Comparison of ENCODE assay signal across 11 mouse cellular contexts in the genomic region with DNA sequence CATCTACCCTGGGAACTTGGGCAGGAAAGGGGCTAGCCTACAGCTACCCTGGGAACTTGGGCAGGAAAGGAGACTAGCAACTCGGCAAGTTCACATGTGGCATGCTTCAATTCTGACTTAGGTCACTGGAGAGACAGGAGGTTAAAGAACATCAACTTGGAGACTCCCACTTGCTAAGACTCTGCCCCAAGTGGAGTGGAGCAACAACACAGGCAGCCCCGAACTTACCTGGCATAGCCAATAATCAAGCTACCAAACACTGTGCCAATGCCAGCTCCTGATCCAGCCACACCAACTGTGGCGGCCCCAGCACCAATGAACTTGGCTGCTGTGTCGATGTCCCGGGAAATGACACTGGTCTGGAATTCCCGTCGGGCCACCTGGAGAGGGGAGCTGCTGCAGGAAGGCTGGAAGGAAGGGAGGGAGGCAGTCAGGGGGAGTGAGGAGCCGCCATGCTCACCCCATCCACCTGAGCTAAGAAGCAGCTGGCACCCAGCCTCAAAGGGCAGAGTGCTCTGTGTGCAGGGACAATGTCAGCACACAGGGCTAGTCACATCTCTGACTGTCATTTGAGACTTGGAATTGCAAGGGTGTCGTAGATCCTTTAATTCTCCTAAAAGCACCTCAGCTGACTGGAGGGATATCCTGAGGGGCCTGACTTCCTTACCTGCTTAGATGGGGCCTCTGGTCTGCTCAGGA. TPM values are rescaled to one million over a fixed set of nuclear protein-coding genes. Genes with fewer than 3 reads are reported as not detected.
DNase-seq lines count a peak whose midpoint lies in the region; ATAC-seq lines count a peak whose summit lies in the region.
"Had no signal": no experiment of that assay in that cellular context is flagged by ENCODE, and none has a peak within 500 bp of the region (broad histone marks: within the 10 kb centered on the region; RNA-seq: fewer than 3 reads in every experiment).

No protein-coding gene starts in this region.

- no peaks in the 10 kb centered on the region for H3K27me3 ChIP-seq in lung, embryonic 15.5 days
- H3K27me3 ChIP-seq in liver, embryonic 12.5 days (replicated peaks) = no peaks in the 10 kb centered on the region

- 77% methylated on average over 9 of the region's 9 CpGs for WGBS in lung, embryonic 15.5 days
- WGBS in liver, embryonic 12.5 days (ENCODE audit: insufficient replicate concordance) = 83% methylated on average over 9 of the region's 9 CpGs

- peaks cover 23% of the 10 kb centered on the region for H3K36me3 ChIP-seq in lung, embryonic 15.5 days
- H3K36me3 ChIP-seq in liver, embryonic 12.5 days = peaks cover 42% of the 10 kb centered on the region

- H3K4me2 ChIP-seq in lung, embryonic 15.5 days = peak overlapping the region; percentile 73
- H3K4me2 ChIP-seq in liver, embryonic 12.5 days = peak overlapping the region; percentile 84

- no peak overlapping the region for H3K9ac ChIP-seq in lung, embryonic 15.5 days
- peak overlapping the region; percentile 82; the same call in 1 of the 2 replicates for H3K9ac ChIP-seq in liver, embryonic 12.5 days

- H3K4me1 ChIP-seq in lung, embryonic 15.5 days = peaks cover 18% of the 10 kb centered on the region
- H3K4me1 ChIP-seq in liver, embryonic 12.5 days = peaks cover 44% of the 10 kb centered on the region

- peak; percentile 28 to 32 for DNase-seq in cerebellum, adult 18-20 months
- no peak for DNase-seq in cerebellum, adult 8-10 months
- no peak for DNase-seq in lung, postnatal 36 days
- no peak for DNase-seq in urinary bladder, postnatal 25 days (ENCODE audit: low spot score)
- no peak for DNase-seq in B cell, adult 2 months
- no peak for DNase-seq in adipocyte (ENCODE audit: low spot score)
- DNase-seq: gastrocnemius, postnatal 36 days had no signal

- ATAC-seq in lung, embryonic 15.5 days (ENCODE audit: borderline replicate concordance, extremely low read depth, low FRiP score, low TSS enrichment) = no peak
- no peak for ATAC-seq in liver, embryonic 12.5 days
- ATAC-seq: lung, postnatal 0 days had no signal

- no peaks in the 10 kb centered on the region for H3K9me3 ChIP-seq in lung, embryonic 15.5 days
- no peaks in the 10 kb centered on the region for H3K9me3 ChIP-seq in liver, embryonic 12.5 days (replicated peaks)

- H3K4me3 ChIP-seq in lung, embryonic 15.5 days = no peak overlapping the region
- peak overlapping the region; percentile 74 for H3K4me3 ChIP-seq in liver, embryonic 12.5 days

- H3K27ac ChIP-seq in lung, embryonic 15.5 days = no peak overlapping the region
- 0 out of 2 replicates have a peak overlapping the region, but pooled peaks have one; percentile 51 for H3K27ac ChIP-seq in liver, embryonic 12.5 days

RNA-seq across cellular contexts. Expression of a gene that starts 2.0 kb away (rescaled TPM):
- 522 and 555 TPM in 2 replicates for polyA plus RNA-seq in lung, embryonic 15.5 days (2015; fragmentation: Nextera tagmentation; extraction: Ambion mirVana)
- 657 and 705 TPM in 2 replicates for polyA plus RNA-seq in liver, embryonic 12.5 days (2016; fragmentation: Nextera tagmentation; extraction: Ambion mirVana)

RNA-seq across cellular contexts. Expression of a gene that starts 8.3 kb away (rescaled TPM):
- 42.2 and 45.0 TPM in 2 replicates for polyA plus RNA-seq in lung, embryonic 15.5 days (2015; fragmentation: Nextera tagmentation; extraction: Ambion mirVana)
- 26.4 and 27.2 TPM in 2 replicates for polyA plus RNA-seq in liver, embryonic 12.5 days (2016; fragmentation: Nextera tagmentation; extraction: Ambion mirVana)

RNA-seq across cellular contexts. Expression of a gene that starts 38.3 kb away (rescaled TPM):
- 0.13 and 0.24 TPM in 2 replicates for polyA plus RNA-seq in lung, embryonic 15.5 days (2015; fragmentation: Nextera tagmentation; extraction: Ambion mirVana)
- polyA plus RNA-seq in liver, embryonic 12.5 days (2016; fragmentation: Nextera tagmentation; extraction: Ambion mirVana) = not detected in 2 replicates
- polyA plus RNA-seq: spleen, adult 2 months had no signal

RNA-seq across cellular contexts. Expression of a gene that starts 38.8 kb away (rescaled TPM):
- 91.4 and 94.6 TPM in 2 replicates for polyA plus RNA-seq in lung, embryonic 15.5 days (2015; fragmentation: Nextera tagmentation; extraction: Ambion mirVana)
- 100 and 108 TPM in 2 replicates for polyA plus RNA-seq in liver, embryonic 12.5 days (2016; fragmentation: Nextera tagmentation; extraction: Ambion mirVana)

RNA-seq across cellular contexts. Expression of a gene that starts 49.1 kb away (rescaled TPM):
- polyA plus RNA-seq in lung, embryonic 15.5 days (2015; fragmentation: Nextera tagmentation; extraction: Ambion mirVana) = not detected in 2 replicates
- polyA plus RNA-seq in liver, embryonic 12.5 days (2016; fragmentation: Nextera tagmentation; extraction: Ambion mirVana) = not detected in 2 replicates
- polyA plus RNA-seq: lung, postnatal 0 days; spleen, adult 2 months had no signal

Comparison
In these comparisons a context has a peak if more than half of its experiments do, and no peak if none do; other contexts are left out.
1. DNase-seq: peak in cerebellum, adult 18-20 months (2 of 2); none in cerebellum, adult 8-10 months (single experiment), lung, postnatal 36 days (single experiment), urinary bladder, postnatal 25 days (single experiment), B cell, adult 2 months (0 of 2) and adipocyte (single experiment).